Mouse (Mus musculus) heart, adult 9 months (tissue): ENCODE measurements around the gene Cdr2l.
A peak's percentile ranks its signal among the peaks of the same experiment; 100 is the strongest.

Experiments used
- DNase-seq, 2 experiments: peaks; one replicate each; pipeline ENCODE4 v3.0.0; 2022; ENCODE audit warnings: low spot score in 2 of 2

The Cdr2l gene

DNA sequence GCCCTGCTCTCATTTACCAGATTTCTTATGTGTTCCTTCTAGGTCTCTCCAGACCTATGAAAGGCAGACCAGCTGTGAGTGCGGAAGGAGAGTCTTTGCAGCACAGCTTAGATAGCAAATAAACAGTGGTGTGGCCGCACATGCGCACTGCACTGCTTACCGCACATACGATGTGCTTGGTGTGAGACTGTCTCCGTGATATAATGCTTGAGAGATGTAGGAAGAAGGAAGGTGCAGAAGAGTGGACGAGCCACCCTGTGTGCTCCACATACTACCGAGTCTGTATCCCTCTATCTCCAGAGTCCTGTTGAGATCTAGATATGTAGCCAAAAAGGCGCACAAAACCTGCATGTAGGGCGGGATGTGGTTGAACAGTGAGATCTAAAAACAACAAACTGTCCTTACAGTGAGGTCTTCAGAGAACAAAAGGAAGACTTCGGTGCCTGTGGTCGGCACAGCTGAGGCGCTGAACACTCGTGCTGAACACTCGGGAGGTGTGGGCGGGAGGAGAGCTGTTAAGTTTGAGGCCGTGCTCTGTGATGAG is 25.2 kb downstream of the Cdr2l start:
- DNase-seq: no peak

DNA sequence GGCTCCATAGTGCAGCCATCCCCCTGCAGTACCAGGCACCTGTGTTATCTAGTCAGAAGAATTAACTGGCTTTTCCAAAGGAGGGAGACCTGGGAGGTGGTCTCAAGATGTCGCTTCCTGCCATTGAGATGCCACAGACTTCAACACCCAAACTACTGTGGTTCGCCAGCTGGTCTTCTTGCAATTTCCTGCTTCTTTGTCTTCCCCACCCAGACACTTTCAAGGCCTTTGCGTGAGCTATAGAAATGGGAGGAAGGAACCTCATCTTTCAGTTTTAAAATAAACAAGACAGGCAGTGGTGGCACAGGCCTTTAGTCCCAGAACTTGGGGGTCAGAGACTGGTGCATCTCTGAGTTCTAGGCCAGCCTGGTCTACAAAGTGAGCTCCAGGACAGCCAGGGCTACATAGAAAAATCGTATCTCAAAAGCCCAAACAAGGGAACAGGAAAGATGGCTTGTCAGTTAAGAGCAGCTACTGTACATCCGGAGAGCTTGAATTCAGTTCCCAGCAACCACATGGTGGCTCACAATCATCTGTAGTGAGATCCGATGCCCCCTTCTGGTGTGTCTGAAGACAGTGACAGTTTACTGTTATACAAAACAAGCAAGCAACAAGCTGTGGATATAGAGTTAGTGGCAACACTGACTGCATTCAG is 26.7 kb downstream of the Cdr2l start:
- DNase-seq: no peak

DNA sequence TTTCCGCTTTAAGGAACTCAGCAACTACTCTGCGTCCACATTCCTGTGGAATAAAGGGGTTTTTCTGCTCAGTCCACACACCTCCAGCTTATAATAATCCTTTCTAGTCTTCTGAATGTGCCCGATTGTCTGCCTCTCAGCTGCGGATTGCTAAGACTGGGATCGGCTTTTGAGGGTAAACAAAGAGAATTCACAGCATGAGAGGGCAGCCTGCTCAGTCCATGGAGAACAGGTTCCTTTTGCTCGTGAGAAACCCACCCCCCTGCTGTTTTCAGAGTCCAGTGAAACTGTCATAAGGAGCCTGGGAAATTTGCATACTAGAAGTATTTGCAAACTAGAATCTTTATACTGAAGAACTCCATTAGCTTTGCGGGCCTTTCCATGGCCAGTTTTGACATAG is 27.8 kb downstream of the Cdr2l start:
- DNase-seq: no peak

DNA sequence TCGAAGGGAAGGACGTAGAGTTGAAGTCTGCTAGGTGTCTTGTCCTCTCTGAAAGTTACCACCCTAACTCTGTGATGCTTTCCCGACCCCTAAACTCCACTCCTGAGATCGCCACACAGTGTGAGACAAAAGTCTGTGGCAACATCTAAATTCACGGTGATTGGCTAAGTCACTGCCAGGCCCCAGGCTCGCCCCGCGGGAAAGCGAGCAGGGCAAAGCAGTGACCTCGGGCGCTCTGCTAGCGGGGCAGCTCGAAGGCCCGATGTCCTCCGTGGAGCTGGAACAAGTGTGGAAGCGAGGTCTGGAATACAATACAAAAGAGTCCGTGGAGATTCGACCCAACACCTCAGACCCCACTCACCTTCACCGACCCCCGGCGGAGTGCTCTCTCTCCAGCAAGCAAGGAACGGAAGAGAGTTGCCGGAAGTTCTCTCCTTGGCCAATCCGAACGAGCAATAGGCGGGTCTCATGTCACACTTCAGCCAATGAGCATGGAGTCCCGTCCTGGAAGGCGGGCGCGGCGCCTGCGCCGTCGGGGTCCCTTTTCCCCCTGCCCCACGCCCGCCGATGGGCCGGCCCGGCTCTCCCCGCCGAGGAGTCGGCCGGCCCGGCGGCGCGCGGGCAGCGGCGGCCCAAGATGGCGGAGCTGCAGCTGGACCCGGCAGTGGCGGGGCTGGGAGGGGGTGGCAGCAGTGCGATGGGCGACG is 38.0 kb downstream of the Cdr2l start, which contains the start of the genes Atp5h and Kctd2:
Atp5h (minus strand) TSS at position 432 of the 707 bp plus-strand sequence.
Kctd2 (plus strand) TSS at position 598 of the 707 bp plus-strand sequence.
- DNase-seq: peak; percentile 95 to 96

DNA sequence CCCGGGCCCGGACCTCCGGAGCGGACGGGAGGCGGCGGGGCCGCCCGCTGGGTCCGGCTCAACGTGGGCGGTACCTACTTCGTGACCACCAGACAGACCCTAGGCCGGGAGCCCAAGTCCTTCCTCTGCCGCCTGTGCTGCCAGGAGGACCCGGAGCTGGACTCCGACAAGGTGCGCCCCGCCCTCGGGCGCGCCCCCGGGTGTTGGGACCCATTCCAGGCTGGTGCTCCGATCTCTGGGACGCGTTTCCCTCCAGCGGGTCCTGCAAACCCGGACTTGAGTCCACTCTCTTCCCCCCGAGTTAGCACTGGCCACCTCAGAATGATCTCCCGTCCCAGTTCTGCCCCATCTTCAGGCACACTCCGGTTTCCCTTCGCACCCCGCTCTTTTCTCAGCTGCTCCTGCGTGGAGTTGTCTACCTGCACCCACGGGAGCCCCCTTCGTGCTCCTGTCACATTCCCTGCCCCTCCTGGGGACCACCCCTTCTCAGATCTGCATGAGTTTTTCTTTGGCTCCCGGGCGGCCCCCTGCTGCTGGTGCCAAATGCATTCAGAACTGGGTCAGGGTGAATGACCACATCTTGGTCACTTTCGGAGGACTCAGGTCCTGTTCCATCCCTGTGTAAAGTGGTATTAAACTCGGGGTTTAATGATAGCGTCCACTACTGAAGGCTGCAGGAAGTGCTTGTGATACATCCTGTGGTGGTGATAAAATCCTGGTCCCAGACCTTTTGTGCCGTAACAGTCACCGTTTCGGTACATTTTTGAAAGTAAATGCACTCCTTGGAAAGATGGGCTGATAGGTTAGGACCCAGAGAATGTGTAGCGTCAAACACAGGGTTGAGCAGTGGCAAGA is 38.8 kb downstream of the Cdr2l start:
- DNase-seq: peak; percentile 57 to 58

DNA sequence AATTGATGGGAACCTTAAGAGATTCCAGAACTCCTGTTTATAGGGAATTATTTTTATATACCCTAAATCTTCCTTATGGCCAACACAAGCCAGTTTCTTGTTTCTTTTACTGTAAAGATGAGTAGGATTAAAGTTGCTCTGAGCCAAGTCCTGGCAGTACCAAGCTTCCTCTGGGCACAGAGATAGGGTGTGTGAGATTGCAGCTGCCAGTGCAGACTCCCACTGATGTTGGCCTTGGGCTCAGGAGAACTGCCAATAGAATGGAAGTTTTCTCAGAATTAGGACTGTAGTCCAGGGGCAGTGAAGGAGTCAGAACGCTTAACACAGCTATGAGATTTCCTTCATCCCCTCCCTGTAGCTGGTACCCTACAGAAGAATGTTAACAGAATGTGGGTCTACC is 39.6 kb downstream of the Cdr2l start:
- DNase-seq: no peak

DNA sequence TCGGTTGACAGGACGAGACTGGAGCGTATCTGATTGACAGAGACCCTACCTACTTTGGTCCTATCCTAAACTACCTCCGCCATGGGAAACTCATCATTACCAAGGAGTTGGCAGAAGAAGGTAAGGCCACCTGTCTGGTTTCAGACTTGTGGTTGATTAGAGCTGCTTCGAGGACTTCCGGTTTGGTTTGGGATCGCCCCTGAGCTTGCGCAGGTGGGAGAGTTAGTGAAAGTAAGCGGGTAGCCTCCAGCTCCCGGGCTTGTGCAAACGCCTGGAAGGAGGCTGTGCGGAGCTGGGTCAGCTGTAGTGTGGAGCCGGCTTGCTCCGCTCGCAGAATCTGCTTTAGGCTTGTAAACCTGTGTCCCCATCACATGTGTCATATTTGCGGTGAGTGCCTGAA is 40.3 kb downstream of the Cdr2l start:
- no peak for DNase-seq

DNA sequence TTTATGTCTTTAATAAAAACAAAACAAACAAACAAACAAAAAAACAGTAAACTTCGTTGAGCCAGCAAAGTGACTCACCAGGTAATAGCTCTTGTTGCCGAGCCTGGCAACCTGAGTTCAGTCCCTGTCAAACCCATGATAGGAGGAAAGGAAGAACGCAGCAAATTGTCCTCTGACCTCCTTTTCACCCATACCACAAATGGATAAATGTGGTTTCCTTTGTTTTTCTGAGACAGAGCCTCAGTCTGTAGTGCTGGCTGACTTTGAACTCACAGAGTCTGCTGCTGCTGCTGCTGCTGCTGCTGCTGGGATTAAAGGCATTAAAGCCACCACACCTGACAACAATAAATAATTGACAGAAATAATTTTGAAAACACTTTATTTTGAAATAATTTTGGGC is 41.4 kb downstream of the Cdr2l start:
- DNase-seq: no peak

DNA sequence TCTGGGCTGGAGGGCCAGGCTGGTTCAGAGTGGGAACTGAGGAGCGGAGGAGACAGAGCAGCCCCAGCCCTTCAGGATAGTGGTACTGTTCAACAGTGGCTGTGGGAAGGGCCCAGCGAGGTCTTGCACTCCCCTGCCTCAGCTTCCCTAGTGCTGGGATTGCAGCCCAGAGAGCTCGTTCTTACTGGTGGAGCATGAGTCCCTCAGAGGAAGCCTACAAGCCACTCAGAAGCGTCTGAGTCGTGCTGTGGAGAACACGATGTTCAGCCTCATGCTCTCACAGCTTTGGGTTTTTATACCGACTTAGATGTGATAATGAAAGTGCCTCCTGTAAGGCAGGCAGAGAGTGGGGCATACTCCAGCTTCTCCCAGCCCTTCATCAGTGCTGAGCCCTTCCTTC is 43.0 kb downstream of the Cdr2l start:
- no peak for DNase-seq

DNA sequence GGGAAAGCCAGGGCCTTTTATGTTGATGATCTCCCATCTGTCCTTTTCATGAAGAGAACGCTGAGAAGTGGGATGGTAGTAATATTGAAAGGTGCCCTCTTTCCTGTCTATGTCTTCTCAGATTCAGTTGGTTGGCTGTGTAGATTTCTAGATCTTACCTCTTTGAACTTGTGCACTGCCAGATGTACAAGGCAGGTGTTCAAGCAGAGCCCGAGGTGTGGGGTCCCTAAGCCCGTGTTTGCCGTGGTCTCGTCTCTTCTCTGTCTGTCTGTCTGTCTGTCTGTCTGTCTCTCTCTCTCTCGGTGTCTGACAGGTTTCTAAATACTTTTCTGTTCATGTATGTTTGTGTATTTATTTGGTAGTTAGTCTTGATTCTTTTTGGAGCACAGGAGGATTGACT is 44.0 kb downstream of the Cdr2l start:
- DNase-seq: no peak

DNA sequence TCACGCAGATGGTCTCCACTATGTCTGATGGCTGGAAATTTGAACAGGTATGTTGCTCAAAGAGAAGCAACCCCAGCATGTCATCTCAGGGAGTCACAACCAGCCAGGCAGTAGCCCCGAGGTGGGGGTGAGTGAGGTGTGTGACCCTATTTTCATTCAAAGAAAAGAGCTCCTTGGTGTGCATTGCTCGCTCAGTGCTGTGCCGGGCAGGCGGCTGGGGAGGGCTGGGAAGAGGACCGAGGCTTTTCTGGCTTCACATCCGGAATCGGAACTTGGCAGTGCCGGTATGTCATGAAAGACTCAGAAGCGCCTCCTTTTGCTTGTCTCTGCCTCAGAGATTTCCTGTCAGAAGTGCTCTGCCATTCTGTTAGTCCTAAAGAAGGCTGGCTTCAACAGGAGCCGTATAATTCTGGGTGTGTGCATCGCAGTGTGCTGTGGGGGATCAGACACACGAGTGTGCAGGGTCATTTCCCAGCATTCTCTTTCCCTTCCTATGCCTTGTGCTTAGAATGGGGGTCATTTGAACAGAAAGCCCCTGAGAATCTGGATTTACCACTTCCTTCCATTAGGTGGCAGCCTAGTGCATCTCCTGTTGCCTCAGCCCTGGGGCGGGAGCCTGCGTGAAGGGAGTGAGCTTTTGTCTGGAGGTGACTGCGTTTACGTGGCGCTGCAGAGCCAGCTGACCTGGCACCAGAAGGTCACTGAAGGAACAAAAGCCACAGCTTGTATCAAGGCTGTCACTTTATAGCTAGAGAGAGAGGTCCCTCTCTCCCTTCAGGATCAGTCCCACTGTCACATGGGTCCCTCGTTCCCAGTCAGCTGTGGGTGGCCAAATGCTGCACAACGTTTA is 46.0 kb downstream of the Cdr2l start:
- DNase-seq: peak; percentile 77 to 81

DNA sequence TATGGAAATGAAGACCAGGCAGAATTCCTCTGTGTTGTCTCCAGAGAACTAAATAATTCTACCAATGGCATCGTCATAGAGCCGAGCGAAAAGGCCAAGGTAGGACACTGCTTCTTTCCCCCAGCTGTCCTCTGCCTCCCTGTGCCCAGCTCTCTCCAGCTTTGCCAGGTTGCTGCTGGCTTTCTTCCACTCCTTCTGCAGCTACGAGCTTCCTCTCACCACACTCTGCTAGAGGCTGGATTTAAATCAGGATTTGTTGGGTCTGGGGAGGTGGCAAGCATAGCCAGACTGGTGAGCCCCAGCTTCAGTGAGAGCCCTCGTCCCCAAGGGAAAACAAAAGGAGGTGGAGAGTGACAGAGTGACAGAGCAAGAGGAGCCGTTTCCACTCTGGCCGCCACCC is 47.6 kb downstream of the Cdr2l start:
- no peak for DNase-seq

DNA sequence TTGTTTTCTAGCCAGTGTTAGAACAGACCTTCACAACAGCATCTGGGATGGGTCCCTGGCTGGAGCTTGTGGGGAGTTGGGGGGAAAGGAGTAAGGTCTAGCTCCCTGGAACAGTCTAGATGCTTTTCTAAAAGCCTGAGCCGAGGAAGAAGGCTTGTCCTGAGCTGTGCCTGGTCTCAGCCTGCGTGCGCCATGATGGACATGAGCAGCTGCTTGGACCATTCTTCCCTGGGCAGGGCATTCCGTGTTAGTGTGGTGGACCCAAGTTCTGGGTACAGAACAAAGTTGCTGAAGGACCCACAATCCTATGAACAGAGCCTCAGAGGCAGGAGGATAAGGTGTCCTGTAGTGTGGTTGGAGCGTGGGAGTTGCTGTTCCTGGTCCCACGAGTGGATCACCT is 48.8 kb downstream of the Cdr2l start:
- DNase-seq: no peak

DNA sequence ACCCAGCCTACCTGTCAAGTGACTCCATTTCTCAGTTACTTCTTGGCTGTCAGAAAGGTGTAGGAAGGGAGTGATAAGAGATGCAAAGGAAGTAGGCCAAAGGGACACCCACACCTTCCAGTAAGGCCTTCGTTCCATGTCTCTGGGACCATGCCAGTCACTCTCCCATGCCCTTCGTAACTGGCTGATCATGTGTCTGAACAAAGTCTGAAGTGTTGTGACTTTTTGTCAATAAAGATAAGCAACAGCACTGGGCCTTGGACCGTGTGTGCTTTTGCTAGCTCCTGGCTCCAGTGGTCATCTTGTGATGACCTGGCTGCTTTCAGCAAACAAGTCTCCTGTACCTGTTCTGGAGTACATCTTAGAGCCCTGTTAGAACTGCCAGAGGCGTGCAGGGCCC is 51.1 kb downstream of the Cdr2l start:
- DNase-seq: no peak

DNA sequence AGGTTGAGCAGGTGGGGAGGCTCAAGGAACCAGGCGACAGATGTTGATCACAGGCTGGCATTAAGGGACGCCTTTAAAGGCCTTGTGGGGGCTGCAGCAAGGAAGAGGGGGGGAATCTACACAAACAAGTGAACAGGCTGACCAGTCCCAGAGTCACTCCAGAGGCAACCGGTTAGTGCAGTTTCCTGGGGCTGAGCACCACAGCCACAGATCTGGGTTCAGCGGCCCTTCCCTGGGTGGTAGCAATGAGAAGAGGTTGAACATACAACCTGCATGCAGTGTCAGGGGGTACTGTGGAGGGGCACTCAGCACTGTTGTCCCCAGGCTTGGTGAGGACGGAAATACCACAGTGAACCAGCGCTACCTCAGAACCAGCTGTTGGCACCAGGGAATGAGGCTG is 51.6 kb downstream of the Cdr2l start:
- DNase-seq: no peak

DNA sequence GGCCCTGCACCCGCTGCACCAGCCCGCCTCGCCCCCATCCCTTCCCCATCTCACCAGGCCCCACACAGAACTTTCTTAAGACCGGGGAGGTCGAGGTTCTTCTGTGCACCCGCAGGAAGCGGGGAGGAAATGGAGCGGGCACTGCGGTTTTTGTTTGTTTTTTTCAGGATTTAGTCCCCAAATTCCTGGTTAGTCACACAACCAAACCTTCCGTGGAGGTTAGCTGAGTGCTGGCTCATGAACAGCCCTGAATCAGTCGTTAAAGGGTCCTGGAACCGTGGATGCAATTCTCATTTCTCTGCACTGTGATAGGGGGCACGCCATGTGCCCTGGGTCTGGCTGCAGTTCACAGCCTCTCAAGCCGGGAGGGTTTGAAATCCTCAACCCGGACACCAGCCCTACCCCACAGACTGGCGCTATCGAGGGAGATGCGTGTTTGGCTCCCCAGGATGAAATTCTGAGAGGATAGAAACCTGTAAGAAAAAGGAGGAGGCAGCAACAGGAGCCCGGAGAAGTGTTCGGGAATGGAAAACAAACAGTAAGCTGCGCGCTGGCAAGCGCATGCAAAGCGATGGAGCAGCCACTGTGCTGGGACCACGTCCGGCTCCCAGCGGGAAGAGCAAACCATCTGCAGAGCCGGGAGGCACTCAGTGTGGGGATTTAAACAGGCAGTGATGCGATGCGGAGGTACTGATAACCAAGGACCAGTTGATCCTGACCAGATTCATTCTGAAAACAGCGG is 54.1 kb downstream of the Cdr2l start:
- no peak for DNase-seq

DNA sequence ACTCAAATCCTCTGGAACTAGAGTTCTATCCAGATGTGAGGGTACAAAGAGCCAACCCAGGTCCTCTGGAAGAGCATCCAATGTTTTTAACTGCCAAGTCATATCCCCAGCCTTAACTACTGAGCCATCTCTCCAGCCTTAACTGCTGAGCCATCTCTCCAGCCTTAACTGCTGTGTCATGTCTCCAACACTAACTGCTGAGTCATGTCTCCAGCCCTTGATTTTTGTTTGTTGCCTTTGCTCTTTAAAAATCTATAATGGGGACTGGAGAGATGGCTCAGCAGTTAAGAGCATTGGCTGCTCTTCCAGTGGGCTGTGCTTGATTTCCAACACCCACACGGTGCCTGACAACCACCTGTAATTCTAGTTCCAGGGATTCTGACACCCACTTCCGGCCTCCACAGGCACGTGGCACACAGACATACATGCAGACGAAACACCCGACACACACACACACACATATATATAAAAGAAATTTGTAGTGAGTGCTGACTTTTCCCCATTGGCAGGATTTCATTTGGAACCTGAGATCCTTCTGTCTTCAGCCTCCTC is 55.9 kb downstream of the Cdr2l start:
- no peak for DNase-seq

DNA sequence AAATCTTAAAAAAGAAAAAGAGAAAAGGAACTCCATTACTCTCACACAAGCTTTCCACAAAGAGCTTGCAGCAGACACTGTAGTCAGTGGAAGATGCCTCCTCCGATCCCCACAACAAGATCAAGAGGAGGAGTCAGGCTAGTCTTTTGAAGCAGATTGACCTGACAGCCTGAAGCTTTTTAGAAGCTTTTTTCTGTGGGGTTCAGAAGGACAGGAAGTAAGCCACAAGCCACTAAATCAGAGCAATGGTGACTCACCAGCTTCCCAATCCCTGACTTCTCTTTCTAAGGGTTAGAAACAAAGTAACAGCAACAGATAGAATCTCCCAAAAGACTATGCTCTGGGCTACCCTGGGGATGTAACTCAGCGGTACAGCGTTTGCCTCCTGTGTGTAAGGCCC is 57.6 kb downstream of the Cdr2l start:
- DNase-seq: no peak

DNA sequence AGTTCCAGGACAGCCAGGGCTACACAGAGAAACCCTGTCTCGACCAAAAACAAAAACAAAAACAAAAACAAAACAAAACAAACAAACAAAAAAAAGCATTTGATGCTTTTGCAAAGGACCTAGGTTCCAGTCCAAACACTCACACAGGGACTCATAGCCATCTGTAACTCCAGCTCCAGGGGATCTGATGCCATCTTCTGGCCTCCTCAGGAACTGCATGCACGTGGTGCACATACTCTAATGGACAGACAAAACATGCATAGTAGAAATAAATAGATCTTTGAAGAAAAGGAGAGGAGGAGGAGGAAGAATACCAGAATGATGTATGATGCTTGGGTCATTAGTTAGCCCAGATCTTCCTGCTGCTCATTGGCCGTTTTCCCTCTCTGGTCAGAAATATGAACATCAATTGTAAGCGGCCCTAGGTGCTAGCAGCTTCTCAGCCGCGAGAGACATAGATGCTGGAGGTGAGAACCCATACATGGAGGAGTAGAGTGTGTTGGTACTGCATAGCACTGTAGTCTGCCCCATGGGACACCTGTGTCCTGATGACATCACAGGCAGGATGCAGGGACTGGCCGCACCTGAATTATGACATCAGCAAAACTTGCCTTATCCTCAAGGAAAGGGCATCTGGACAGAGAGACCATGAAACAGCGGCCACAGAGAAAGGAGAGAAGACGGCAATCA is 58.3 kb downstream of the Cdr2l start, which contains the start of gene Trim80:
Trim80 (plus strand) TSS at position 640 of the 690 bp plus-strand sequence.
- DNase-seq: no peak

DNA sequence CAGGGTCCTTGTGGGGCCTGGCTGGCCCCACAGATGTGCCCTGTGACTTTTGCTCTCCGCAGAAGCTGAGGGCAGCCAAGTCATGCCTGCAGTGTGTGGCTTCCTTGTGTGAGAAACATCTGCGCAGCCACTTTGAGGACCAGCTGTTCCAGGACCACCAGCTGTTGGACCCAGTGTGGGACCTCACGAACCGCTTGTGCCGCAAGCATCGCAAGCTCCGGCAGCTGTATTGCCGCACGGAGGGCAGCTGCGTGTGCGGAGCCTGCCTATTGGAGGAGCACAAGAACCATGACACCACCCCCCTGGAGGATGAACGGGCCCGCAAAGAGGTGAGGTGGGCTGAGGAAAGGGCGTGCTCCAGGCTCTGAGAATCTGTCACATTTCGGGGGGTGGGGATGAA is 59.7 kb downstream of the Cdr2l start:
- no peak for DNase-seq
